Mouse (Mus musculus): ENCODE data around the gene Clic6.
"Not testable (repeated sequence)": the region's sequence is repeated elsewhere in the genome, so short reads cannot be mapped to it uniquely, and the experiment has no call there.

The Clic6 gene

DNA sequence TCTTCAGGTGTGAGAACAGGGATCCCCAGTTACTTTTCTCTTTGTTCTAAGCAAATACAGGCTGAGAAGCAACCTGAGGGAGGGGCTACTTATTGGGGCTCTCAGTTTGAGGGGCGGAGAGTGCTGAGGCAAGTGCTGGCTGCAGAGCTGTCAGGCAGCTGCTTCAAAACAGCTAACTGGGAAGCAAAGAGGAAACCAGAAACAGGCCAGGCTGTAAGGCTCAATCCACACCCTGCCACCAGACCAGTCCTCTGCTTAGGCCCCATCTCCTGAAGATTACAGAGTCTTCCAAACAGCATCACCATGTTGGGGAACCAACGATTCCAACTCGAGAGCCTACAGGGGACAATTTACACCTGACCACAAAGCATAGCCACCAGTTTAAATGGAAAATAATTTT lies 12.6 kb upstream of the Clic6 start:
- DNase-seq, result no peak

DNA sequence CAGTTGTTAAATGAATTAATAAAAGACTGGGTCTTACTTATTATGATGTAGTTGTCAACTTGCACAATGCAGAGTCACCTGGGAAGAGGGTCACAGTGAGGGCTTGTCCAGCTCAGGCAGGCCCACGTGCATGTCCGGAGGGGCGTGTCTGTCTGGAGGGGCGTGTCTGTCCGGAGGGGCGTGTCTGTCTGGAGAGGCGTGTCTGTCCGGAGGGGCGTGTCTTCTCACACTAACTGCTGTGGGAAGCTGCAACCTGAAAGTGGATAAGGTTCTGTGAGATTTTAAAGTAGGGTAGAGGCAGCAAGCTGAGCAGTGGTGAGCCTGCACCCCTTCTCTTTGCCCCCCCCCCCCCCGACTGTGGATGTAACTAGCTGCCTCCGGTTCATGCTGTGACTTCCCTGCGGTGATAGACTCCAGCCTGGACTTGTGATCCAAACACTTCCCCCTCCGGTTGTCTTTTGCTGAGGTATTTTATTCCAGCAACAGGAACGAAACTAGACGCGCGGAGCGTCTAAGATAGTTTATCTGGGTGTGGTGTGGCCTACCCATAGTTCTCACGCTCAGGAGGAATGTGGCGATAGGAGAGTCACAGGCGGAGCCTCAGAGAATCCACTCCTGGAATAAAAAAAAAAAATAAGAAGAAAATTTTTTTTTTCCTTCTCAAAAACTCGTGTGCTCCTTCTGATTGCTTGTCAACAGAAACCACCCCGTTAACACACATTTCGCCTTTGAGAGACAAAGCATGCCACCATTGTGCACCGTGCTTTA lies 10.3 kb upstream of the Clic6 start:
- peak; percentile 49 for DNase-seq

DNA sequence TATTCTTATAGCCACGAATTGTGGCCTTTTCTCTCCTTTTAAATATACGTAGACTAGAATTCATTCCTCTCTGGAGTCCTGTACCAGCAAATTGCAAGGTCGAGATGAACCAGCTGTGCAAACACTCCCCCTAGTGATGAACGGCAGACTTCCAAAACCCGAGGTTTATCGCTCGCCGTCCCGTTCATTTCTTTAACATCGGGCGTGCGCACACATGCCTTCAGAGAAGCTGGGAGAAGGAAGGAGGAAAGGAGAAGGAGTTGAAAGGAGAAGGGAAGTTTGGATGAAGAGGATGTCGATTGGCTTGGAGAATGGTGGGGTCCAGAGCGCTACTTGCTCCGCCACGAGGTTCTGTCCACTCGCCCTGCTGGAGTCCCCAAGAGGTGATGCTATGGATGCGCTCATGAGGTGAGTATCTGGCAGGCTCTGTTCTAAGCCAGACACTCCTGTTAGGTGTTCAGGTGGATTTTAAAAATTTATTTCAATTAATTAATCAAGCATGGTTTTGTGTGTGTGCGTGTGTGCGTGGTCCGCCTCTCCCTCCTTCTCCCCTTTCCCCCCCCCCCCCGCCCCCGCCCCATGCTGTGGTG lies 6.9 kb upstream of the Clic6 start:
- peak; percentile 82 for DNase-seq

DNA sequence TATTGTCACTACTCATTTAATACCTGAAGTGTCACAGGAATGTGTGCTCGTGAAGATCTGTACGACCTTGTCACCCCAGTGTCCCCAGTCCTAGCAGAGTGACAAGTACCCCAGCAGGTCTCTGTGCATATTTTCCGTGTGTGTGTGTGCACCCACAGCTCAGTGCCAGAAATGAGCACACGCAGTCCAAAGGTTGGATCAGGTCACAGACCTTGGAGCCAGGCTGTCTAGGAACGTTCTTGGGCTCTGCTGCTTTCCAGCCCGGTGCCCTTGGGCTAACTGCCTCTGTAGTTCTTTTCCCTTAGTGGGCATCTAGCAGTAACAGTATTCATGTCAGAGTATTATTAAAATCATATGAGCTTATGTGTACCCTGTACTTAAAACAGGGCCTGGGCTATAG lies 1.6 kb downstream of the Clic6 start:
- DNase-seq, result no peak

DNA sequence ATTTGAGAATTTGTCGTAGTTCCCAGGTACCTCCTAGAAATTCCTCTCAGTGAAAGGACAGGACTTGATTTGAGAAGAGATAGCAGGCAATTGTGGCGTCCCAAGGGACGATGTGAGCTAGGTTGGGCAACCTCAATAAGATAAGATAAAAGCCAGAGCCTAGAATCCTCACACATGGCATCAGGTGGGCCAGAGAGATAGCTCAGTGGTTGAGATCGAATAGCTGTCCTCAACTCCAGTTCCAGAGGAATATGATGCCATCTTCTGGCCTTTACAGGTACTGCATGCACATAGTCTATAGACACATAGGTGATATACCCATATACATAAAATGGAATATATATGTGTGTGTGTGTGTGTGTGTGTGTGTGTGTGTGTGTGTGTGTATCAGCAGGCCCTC lies 2.0 kb downstream of the Clic6 start:
- peak; percentile 62 for DNase-seq

DNA sequence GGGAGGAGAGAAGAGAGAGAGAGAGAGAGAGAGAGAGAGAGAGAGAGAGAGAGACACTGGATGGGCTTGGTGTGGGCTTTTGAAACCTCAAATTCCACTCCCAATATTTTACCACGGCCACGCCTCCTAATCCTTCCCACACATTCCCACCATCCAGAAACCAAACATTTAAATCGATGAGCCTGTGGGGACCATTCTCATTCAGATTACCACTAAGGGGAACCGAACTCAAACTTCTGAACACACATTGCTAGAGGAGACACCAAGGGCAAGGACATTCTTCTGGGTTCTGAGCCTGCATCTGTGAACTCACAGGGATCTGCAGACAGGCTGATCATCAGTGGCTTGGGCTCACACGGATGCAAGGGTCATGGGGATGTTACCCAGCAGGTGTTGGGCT lies 2.9 kb downstream of the Clic6 start:
- DNase-seq, result no peak

DNA sequence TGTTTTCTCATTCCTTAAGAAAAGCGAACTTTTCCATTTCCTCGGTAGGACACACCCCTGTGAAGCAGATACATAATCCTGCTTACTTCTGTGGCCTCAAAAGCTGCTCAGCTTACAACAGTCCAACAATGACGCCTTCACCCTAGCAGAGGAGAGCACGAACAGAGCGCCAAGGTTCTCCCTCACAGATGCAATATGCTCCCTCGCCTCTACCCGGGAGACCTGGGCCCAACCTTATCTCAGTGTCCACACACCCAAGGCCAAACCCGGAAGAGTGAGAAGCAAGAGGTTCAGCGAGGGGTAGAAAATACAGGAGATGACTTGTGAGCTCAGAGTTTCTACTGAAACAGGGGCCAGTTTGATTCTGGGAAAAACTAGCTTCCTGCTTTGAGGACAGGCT lies 3.8 kb downstream of the Clic6 start:
- no peak for DNase-seq

DNA sequence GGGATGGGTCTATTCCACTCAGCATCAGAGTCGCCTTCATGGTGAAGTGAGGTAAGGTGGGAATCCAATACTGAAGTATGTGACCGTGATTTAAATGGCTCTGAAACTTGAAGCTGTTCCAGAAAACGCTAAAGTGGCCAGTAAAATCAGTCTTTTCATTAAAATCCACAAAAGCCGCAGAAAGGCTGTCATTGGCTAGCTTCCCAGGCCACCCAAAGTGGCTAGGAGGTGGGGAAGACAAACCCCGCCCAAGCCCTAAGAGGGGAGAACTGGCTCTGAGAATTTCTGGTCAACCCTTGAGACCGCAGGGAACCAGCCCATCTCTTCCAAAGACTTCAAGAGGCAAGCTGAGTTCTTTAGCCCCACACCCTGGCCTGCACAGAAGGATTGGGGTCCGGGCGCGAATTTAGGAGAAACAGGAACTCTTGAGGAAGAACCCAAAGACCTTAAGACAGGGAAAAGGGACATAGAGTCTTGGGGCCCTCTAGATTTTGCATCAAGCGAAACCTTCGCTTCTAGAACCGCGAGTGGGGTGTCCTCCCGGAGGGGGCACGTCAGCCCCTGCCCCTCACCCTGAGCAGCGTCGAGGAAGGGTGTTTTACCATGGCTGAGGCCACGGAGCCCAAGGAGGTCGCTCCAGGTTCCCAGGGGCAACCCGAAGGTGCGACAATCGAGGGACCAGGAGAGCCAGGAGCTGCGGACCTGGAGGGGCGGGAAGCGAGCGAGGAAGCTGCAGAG lies 12.5 kb downstream of the Clic6 start:
- DNase-seq, result no peak

DNA sequence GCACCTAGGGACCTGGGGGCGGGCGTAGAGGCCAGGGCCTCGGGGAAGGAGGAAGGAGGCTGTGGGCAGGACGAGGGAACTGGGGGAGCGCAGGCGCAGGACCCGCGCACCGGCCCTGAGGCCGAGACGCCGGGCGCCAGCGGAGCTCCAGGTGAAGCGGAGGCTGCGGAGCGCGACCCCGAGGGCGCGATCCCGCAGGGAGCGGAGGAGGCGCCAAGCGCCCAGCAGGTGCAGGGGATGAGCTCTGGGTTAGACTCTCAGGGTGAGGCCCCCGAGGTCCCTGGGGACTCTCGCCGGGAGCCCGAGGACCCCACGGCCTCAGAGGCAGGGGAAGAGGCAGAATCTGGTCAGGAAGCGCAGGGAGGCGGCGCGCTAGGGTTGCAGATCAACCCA lies 13.0 kb downstream of the Clic6 start:
- peak; percentile 23 for DNase-seq

DNA sequence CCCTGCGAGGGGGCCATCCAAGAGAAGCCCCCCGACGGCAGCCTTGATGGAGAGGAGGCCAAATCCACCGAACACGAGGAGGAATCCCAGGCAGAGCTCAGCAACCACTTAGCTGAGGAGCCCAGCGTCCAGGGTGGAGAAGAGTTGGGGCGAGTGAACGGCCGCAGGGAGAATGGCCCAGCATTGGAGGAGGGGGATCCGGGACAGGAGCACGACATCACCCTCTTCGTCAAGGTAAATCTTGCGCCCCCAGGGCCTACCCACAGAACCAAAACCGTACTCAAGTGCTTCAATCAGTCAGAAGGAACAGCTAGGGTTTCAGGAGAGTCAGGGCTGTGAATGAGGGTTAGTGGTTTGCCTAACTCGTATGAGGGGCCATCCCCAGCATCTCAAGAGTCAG lies 13.8 kb downstream of the Clic6 start:
- no peak for DNase-seq

DNA sequence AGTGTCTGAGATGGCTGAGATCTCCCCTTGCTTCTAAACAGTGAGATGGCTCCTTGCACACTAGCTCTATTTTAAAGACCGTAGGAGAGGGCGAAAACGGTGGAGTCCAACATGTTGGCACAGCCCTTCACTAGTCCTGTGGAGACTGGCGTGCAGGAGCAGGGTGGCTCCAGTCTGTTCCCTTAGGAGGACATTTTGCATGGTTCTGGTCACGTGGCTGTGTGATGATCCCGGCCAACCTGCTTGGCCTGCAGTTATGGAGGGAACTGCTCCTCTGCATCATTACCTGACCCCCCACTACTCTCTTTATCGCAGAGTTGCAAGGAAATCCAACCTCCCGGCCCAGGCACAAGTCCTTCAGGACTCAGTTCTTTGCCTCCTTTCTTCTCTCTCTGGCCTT lies 15.0 kb downstream of the Clic6 start:
- DNase-seq, result no peak

DNA sequence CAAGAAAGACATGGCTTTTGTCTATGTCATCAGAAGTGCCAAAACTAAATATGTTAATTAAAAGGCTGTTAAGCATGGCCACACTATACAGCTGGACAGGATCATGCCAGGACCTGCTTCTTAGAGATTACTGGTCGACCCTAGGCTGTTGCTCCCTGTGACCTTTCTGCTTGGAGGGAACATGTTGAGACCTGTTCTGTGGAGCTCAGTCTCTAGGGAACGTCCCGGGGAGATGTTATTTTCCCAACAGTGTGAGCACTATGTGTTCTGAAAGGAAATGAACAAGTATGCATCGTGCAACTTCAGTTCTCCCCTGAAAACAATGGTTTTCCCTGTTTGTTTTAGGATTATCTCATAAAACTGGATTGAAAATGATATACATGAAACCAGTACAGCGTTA lies 17.6 kb downstream of the Clic6 start:
- no peak for DNase-seq

DNA sequence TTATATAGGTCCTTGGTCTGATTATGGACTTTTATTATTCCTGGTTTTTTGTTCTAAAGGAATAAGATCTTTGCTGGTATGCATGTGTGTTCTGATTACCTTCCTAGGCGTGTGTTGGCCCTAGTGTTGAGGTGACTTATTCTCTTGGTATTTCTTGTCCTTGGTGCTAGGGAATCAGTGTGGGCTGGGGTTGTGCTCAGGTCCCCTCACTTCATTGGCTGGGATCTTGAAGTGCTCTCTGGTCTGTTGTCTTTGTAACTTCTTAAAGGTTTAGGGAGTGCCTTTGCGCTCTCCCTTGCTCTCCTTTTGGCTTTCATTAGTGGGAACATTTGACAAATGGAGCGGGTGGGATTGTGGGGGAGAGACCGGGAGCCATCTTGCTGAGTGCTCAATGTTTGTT lies 22.0 kb downstream of the Clic6 start:
- no peak for DNase-seq

DNA sequence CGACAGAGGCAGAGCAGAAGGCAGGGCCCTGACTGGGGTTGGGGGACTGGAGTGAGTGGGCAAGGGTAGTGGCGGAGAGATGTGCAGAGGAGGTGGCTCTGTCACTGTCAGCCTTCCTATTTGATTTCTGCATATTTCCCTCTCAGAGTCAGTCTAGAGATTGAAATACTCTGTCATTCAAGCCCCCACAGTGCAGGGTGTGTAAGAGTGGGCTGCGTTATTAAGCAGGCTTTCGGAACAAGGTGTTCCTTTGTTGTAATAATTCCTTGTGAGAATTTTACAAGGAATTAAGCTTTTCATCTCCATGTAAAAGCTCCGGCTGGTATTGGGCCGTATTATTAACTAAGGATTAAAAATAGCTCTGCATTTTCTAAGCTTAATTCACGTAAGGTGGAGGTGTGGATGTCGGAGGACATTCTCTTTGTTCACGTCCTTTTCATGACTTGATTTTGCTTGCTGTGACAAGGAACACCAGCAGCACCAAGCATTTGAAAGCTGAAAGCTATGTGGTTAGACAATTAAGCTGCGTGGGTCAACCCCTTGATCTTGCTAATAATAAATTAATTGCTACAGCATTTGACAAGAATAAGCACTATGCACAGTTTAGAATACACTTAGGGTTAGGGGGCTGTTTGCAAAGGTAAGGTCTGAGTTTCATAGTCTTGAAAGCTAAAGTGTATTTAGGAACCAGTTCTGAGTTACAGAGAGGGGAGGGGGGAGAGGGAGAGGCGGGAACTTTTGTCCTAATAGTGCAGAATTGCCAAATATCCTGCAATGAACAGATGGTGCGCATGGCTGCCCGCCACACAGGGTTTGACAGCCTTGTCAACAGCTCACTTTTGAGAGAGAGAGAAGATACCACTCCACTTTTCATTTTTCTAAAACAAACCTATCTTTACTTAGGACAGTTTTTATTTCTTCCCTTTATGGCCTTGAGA lies 25.6 kb downstream of the Clic6 start:
- DNase-seq, result no peak

DNA sequence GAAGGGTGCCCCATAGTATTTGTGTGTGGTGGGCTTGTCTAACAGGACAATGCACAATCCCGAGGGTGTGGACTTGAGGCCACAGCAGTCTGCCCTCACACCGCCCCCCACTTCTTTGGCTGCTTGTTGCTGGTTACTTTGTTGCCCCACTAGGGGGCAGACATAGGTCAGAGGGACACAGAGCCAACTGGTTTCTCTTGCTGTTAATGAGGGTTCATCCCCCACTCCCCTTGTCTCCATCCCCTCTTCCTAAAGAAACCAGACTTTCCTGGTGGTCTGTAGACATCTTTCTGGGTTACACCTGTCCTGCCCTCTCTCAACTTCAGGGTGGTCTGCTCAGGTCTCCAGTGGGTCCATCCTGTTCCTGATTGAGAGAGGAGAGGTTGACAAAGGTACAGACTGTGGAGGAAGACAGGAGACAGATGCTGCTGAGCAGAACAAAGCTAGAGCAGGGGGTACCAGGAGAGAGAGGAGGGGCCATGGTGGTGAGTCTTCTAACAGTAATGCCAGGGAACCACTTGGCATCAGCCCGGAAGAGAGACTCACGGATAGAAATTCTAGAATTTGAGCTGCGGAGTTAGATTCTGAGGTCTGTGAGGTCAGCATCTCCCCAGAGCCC lies 26.3 kb downstream of the Clic6 start:
- peak; percentile 43 for DNase-seq

DNA sequence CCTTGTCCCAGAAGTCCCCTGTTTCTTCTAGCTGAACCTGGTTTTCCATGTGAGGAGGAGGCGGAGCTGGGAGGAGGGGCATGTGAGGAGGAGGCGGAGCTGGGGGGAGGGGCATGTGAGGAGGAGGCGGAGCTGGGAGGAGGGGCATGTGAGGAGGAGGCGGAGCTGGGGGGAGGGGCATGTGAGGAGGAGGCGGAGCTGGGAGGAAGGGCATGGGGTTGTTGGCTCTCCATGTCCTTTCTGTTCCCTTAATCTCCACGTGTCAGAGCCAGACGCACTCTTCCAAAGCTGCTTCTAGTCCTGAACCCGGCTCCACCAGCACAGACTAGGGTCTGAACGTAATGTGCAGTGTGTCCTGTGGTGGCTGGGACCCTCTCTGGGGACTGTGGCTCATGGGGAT lies 29.4 kb downstream of the Clic6 start:
- DNase-seq, result not testable (repeated sequence)

DNA sequence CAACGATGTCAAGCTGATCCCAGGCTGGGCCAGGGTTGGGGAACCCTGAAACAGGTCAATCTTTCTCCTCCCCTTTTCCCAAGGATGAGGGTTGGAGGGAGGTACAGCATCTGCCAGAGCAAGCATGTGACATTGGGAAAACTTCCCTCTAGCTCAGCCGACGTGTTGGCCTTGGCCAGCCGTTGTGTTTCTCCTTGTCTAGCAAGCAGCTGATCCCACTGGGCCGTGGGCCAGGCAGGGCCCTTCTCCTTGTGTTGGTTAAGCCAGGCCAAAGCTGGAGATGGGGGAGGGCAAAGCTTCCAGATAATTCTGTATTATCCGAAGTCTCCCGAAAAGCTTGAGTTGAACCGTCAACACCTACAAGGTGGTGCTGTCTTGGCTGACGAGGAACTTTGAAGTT lies 30.6 kb downstream of the Clic6 start:
- peak; percentile 27 for DNase-seq

DNA sequence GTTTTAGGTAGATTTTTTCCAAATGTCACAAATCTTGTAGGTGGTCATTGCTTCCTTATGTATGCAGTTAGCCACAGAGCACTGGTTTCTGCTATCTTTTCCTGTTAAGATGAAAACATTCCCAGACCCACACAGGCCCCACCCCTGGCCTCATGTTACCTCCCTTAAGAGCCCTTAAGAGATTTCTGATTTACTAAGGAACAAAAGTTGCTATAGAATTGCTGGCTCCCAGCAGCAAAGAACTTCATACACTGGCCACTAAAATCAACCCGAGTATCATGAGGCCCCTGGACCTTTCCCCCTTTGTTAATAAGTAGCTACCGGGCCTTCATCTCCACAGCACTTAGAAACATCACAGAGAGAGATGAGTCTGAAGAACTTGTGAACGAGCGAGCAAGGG lies 33.2 kb downstream of the Clic6 start:
- DNase-seq, result no peak

DNA sequence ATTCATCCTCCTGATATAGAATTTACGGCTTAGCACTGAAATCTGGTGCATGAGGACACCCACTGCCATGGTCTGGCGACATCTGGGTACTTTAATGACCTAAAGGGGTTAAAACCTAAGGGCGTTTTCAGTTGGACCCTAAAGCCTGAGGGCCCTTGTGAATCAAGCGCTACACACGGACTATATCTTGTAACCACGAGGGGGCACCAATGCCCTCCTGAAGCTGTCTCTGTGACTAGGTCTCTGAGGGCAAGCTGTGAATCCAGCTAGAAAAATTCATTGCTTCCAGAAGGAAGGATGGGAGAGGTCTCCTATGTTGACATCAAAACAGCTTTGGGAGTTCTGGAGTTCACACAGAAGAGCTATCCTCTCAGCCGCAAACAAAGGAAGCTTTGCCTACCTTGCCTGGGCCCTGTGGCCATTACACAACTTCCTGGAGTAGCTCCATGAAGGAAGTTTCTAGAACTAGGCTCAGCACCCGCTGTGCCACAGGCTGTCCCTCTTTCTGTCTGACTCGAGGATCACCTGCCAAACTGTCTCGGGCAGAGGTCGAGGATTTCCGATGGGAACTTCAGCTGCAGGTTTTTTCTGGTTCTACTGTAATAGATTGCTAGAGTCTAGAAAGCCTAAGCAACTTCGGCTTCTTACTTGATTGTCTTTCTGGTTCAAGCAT lies 34.4 kb downstream of the Clic6 start:
- DNase-seq, result peak; percentile 73

DNA sequence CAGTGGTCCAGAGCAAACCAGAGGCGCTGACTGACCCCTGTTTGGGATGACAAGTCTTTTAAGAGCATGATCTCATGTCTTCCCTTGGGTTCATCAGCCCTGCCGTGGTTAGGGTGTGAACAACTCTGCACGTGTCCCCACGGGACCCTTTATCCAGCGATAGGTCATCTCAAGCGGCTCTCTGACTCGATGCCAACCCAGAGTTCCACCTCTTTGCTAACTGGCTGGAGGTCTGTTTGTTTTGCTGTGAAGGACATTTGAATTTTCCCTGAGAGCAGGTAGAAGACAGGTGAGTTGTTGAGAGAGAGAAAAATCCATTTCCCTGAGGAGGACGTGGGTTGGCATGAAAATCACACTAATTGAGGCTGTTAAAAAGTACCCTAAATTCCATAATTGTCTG lies 37.8 kb downstream of the Clic6 start:
- DNase-seq, result no peak

DNA sequence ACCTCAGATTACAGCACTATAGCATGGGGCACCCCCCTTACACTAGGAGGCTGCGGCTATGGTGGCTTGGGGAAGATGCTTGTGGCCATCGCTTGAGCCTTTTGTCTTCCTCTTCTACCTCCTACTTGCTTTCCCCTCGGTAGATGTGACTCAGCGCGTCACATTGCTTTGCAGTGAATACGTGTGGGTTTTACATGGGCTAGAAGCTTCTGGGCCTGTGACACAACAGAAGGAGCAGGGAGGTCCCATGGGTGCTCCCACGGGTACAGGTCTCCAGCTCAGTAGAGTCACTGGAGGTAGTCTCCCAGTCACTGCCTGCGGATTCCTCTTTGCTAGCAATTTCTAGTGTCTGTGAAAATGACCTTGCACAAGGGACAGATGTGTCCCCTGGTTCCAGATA lies 39.1 kb downstream of the Clic6 start:
- no peak for DNase-seq

DNA sequence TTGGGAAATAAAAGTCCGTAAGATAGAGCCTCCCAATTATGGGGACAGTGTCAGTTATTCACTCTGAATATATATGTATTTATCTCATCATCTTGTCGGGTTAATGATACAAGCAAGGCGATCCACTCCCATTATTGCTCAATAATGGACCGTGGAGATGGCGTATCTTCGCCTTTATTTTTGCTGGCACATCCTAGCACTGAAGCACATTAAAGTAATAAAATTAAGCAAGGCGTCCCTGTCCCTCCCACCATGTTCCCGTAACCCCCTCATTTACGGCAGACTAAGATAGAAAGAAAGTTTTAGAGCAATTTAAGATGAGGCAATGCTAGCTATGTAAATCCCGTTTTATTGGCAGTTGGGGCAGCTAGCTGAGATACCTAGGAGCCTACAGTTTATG lies 40.4 kb downstream of the Clic6 start:
- DNase-seq, result no peak
